Mouse (Mus musculus): ENCODE measurements around the gene Kalrn. TPM values are rescaled to one million over a fixed set of nuclear protein-coding genes. Genes with fewer than 3 reads are reported as not detected.
A peak's percentile ranks its signal among the peaks of the same experiment; 100 is the strongest.

Kalrn gene
- polyA plus RNA-seq, 2 experiments, result 8.8 to 11.7 TPM

DNA sequence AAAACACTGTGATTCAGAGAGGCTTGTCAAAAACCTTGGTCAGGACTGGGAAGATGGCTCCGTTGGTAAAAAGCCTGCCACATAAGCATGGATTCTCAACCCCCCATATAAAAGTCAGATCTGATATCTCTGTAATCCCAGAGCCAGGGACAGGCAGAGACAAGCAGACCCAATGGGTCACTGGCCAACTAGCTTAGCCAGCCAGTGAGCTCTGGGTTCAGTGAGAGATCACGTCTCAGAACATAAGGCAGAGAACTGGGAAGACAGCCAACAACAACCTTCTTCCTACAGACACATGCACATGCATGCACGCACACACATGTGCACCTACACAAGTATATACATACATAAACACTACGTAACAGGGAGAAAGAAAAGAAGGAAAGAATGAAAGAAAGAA lies 29.7 kb upstream of the Kalrn start:
- Histone ChIP-seq H3K27ac (replicated peaks; ENCODE audit: low read depth, low read length) (no peak overlapping the region), H3K4me3 (replicated peaks; ENCODE audit: low read length) (no peak overlapping the region), H3K4me2 (replicated peaks; ENCODE audit: low read depth, low read length, severe bottlenecking) (no peak overlapping the region), H3K36me3 (ENCODE audit: control insufficient read depth, insufficient read depth, low read length) (no peaks in the 10 kb centered on the region), H3K9ac (ENCODE audit: low read depth, low read length, severe bottlenecking) (no peak overlapping the region), H3K27me3 (ENCODE audit: control insufficient read depth, insufficient read depth, low read length) (no peaks in the 10 kb centered on the region), H3K4me1 (ENCODE audit: control insufficient read depth, insufficient read depth, low read length) (peaks cover 3% of the 10 kb centered on the region; the same call in 1 of the 2 replicates), H3K9me3 (ENCODE audit: control insufficient read depth, low read length) (no peaks in the 10 kb centered on the region)
- ATAC-seq (ENCODE audit: low FRiP score, low read depth), result no peak
- TF ChIP-seq POLR2A (IDR thresholded peaks at IDR 0.05; ENCODE audit: borderline replicate concordance, extremely low read depth, insufficient read depth, insufficient read length), result no peak
- WGBS, result 63% methylated on average over 4 of the region's 4 CpGs
- peak; percentile 10 for DNase-seq (ENCODE audit: low spot score)

DNA sequence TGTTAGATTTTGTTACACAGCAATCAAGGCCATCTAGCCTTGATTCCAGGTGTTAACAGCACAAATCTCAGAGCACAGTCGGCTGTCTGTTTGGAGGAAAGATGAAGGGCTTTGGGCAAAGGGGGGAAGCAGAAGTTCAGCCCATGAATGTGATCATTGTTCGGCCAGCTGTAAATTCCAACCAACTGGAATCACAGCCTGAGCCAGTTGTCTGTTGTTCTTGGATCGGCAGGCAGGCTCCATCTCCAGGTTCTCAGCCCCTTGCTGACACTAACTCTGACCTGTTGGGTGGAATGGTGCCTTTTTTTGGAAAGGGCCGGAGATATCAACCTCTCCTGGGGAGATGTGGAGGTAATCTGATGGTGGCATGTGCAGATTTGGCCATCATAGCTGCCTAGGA lies 28.6 kb upstream of the Kalrn start:
- Histone ChIP-seq H3K36me3 (ENCODE audit: control insufficient read depth, insufficient read depth, low read length) (no peaks in the 10 kb centered on the region), H3K4me2 (replicated peaks; ENCODE audit: low read depth, low read length, severe bottlenecking) (no peak overlapping the region), H3K9me3 (ENCODE audit: control insufficient read depth, low read length) (no peaks in the 10 kb centered on the region), H3K27ac (replicated peaks; ENCODE audit: low read depth, low read length) (no peak overlapping the region), H3K9ac (ENCODE audit: low read depth, low read length, severe bottlenecking) (no peak overlapping the region), H3K4me3 (replicated peaks; ENCODE audit: low read length) (no peak overlapping the region), H3K4me1 (ENCODE audit: control insufficient read depth, insufficient read depth, low read length) (peaks cover 3% of the 10 kb centered on the region; the same call in 1 of the 2 replicates), H3K27me3 (ENCODE audit: control insufficient read depth, insufficient read depth, low read length) (no peaks in the 10 kb centered on the region)
- ATAC-seq (ENCODE audit: low FRiP score, low read depth), result no peak
- no peak for DNase-seq (ENCODE audit: low spot score)
- TF ChIP-seq POLR2A (IDR thresholded peaks at IDR 0.05; ENCODE audit: borderline replicate concordance, extremely low read depth, insufficient read depth, insufficient read length), result no peak
- 62% methylated on average over 4 of the region's 4 CpGs for WGBS

DNA sequence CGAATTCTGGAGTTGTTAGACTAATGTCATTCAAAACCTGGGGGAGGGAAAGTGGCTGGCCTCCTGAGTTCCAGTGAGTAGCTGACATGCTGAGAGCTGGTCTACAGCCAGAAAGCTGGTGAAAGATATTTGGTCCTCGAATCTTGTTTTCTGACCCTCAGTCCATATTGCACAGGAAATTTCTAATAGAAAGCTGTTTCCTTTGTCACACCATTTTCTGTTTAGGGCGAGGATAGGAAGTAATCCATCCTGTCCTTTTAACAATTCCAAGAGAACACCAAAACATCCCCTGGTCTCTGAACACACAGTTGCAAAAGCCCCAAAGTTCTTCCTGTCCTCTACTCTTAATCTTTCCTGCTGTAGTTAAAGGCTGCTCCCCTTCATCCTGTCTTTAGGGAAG lies 22.0 kb upstream of the Kalrn start:
- 30% methylated on average over 3 of the region's 3 CpGs for WGBS
- no peak overlapping the region for H3K9ac ChIP-seq (ENCODE audit: low read depth, low read length, severe bottlenecking)
- DNase-seq (ENCODE audit: low spot score) (no peak), ATAC-seq (ENCODE audit: low FRiP score, low read depth) (no peak)
- no peaks in the 10 kb centered on the region for H3K9me3 ChIP-seq (ENCODE audit: control insufficient read depth, low read length)
- H3K27me3 ChIP-seq (ENCODE audit: control insufficient read depth, insufficient read depth, low read length), result no peaks in the 10 kb centered on the region
- TF ChIP-seq POLR2A (IDR thresholded peaks at IDR 0.05; ENCODE audit: borderline replicate concordance, extremely low read depth, insufficient read depth, insufficient read length), result no peak
- H3K4me1 ChIP-seq (ENCODE audit: control insufficient read depth, insufficient read depth, low read length), result no peaks in the 10 kb centered on the region
- H3K4me3 ChIP-seq (replicated peaks; ENCODE audit: low read length), result no peak overlapping the region
- H3K27ac ChIP-seq (replicated peaks; ENCODE audit: low read depth, low read length), result no peak overlapping the region
- H3K36me3 ChIP-seq (ENCODE audit: control insufficient read depth, insufficient read depth, low read length), result no peaks in the 10 kb centered on the region
- H3K4me2 ChIP-seq (replicated peaks; ENCODE audit: low read depth, low read length, severe bottlenecking), result no peak overlapping the region

DNA sequence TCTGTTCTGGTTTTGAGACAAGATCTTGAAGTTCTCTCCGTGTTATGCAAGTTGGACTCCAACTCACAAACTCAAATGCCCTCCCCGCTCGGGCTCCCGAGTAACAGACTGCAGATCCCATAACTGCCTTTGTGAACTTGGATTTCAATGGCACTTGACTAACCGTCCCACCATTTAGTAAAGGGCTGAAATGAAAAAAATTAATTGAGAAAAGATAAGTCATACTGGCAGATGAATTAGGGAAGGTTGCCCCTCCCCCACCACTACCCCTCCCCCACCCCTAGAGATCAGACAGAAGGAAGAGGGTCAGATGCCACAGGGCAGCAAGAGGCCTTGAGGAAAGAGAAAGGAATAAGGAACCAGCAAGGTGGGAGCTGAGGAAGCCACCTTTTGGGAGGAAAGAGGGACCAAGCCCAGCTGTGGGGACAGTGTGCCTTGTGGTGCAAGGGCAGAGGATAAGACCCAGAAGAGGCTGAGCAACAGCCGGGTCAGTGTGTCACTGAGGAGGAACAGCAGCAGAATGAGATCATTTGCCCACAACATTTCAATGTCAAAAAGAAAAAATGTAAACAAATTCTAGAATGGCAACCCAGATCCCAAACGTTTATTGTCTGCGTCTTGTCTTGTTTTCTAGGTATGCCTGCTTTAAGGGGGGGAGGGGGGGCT lies 21.4 kb upstream of the Kalrn start:
- H3K4me1 ChIP-seq (ENCODE audit: control insufficient read depth, insufficient read depth, low read length), result no peaks in the 10 kb centered on the region
- DNase-seq (ENCODE audit: low spot score) (no peak), ATAC-seq (ENCODE audit: low FRiP score, low read depth) (no peak)
- H3K36me3 ChIP-seq (ENCODE audit: control insufficient read depth, insufficient read depth, low read length), result no peaks in the 10 kb centered on the region
- no peak overlapping the region for H3K9ac ChIP-seq (ENCODE audit: low read depth, low read length, severe bottlenecking)
- H3K9me3 ChIP-seq (ENCODE audit: control insufficient read depth, low read length), result no peaks in the 10 kb centered on the region
- WGBS, result 66% methylated on average over 8 of the region's 8 CpGs
- no peak overlapping the region for H3K4me3 ChIP-seq (replicated peaks; ENCODE audit: low read length)
- no peak overlapping the region for H3K27ac ChIP-seq (replicated peaks; ENCODE audit: low read depth, low read length)
- H3K4me2 ChIP-seq (replicated peaks; ENCODE audit: low read depth, low read length, severe bottlenecking), result no peak overlapping the region
- no peaks in the 10 kb centered on the region for H3K27me3 ChIP-seq (ENCODE audit: control insufficient read depth, insufficient read depth, low read length)
- TF ChIP-seq POLR2A (IDR thresholded peaks at IDR 0.05; ENCODE audit: borderline replicate concordance, extremely low read depth, insufficient read depth, insufficient read length), result no peak

DNA sequence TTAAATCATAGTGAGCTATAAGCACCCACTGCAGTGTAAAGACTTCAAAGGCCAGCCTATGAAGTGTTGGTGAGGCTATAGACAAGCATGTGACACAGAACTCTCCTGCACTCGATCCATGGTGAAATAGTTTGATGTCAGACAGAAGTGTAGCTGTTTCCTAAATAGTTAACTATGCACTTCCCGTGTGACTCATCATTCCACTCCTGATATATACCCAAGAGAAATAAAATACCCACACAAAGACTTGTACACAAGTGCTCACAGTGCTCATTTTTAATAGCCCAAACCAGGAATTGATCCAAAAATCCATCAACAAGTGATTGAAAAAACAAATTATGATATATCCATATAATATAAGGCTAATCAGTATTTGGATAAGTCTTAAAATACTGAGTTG lies 19.4 kb upstream of the Kalrn start:
- H3K4me1 ChIP-seq (ENCODE audit: control insufficient read depth, insufficient read depth, low read length), result no peaks in the 10 kb centered on the region
- H3K4me2 ChIP-seq (replicated peaks; ENCODE audit: low read depth, low read length, severe bottlenecking), result no peak overlapping the region
- no peak overlapping the region for H3K4me3 ChIP-seq (replicated peaks; ENCODE audit: low read length)
- no peaks in the 10 kb centered on the region for H3K27me3 ChIP-seq (ENCODE audit: control insufficient read depth, insufficient read depth, low read length)
- no peak overlapping the region for H3K9ac ChIP-seq (ENCODE audit: low read depth, low read length, severe bottlenecking)
- 61% methylated on average over 2 of the region's 2 CpGs for WGBS
- no peaks in the 10 kb centered on the region for H3K36me3 ChIP-seq (ENCODE audit: control insufficient read depth, insufficient read depth, low read length)
- no peaks in the 10 kb centered on the region for H3K9me3 ChIP-seq (ENCODE audit: control insufficient read depth, low read length)
- H3K27ac ChIP-seq (replicated peaks; ENCODE audit: low read depth, low read length), result no peak overlapping the region
- DNase-seq (ENCODE audit: low spot score) (no peak), ATAC-seq (ENCODE audit: low FRiP score, low read depth) (no peak)
- TF ChIP-seq POLR2A (IDR thresholded peaks at IDR 0.05; ENCODE audit: borderline replicate concordance, extremely low read depth, insufficient read depth, insufficient read length), result no peak

All from limb, embryonic 14.5 days (tissue).